Mouse (Mus musculus): Measurements from ENCODE around the gene Sgms1. TPM values are rescaled to one million over a fixed set of nuclear protein-coding genes. Genes with fewer than 3 reads are reported as not detected.
"Not testable (repeated sequence)": the region's sequence is repeated elsewhere in the genome, so short reads cannot be mapped to it uniquely, and the experiment has no call there.

Sgms1 gene
- total RNA-seq, 2 experiments from 2014 or later = 59.4 to 88.9 TPM

DNA sequence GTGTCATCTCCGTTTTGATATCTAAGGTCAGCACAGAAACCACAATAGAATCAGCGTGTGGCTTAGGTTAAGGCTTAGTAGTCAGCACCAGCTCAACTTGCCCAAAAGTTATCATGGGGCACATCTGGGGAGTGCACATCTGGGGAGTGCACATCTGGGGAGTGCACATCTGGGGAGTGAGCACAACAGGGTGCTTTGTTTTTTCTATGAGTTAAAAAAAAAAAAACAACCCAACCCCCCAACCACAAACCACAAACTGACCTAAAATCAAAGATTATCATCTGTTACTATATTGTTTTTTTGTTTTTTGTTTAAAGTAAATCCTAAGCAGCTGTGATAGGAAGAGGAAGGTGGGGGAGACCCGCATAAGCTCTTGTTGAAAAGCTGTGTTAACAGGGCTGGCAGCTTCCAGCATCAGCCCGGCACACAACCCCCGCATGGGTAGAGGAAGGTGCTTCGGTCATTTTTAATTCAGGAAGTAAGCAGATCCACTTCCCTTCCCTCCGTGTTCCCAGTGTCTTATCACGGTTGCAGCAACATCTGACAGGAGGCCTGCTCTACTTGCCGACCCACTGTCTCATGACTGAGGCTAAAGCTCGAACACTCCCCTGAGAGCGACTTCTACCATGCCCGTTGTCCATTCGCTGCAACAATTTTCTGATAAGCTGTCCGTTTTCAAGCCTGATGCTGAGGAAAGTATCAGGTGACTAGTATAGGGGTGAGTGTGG is 251.0 kb downstream of the Sgms1 start:
- no peak for DNase-seq

DNA sequence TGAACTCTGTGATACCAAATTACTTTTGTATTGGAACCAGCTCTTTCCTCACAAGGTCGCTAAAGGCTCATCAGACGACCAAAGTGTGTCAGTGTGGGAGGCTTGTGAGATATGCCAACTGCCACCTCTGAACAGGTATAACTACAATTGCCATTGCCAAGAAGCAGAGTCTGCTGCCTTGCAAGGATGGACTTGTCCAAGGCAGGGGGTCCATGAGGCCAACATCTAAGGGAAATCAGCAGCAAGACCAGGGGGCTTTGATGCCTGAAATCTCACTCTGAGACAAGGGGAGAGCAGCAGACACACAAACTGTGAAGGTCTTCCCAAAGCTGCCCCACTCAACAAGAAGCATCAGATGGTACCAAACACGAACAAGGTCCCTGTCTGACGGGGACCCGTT is 251.6 kb downstream of the Sgms1 start:
- no peak for DNase-seq

DNA sequence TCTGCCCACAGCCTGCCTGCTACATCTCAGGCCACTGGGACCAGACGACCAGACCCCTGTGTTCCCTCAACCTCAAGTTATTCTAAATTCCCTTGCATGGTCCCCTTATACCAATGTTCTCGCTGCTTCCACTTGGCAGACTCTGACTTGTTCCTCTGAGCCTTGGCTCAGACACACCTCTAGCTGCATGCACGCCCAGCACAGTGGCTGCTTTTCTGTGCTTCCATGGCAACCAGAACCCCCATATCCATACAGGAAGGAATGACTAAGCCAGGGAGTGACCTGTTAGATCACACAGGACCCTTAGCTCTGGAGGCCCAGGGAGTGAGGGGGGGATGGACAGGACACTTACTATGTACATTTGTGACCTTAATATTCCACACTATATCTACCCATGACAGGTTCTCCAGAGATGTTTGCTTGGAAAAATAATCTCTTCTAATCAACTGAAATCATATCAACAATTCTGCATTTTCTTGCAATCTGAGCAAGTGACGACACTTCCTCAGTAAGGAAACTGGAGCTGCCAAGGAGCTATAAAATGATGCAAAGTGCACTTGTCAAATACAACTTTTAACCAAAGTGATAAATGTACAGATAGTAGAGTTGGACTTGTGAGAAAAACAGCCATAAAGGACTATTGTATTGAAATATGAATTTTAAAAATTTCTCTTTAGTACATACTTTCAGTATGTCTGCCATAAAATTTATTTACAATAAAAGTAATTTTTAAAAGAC is 252.5 kb downstream of the Sgms1 start:
- DNase-seq = peak; percentile 16 to 17

DNA sequence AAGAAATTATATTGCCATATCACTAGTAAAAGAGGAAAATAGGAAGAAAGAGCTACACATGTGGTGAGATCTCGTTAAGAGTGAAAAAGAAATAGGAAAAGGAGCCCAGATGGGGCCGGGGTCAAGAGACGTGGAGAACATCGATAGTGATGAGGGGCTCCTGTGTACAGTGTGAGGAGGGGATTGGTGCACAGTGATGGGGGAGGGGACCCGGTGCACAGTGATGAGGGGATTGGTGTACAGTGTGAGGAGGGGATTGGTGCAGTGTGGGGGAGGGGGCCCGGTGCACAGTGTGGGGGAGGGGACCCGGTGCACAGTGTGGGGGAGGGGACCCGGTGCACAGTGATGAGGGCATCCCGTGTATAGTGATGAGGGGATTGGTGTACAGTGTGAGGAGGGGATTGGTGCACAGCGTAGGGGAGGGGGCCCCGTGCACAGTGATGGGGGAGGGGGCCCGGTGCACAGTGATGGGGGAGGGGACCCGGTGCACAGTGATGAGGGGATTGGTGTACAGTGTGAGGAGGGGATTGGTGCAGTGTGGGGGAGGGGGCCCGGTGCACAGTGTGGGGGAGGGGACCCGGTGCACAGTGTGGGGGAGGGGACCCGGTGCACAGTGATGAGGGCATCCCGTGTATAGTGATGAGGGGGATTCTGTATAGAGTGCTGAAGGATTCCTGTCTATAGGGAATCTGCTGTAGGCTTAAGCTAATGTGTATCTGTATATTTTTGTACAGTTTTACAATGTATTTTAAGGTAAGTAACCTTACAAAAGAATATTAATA is 257.6 kb downstream of the Sgms1 start:
- not testable (repeated sequence) for DNase-seq

DNA sequence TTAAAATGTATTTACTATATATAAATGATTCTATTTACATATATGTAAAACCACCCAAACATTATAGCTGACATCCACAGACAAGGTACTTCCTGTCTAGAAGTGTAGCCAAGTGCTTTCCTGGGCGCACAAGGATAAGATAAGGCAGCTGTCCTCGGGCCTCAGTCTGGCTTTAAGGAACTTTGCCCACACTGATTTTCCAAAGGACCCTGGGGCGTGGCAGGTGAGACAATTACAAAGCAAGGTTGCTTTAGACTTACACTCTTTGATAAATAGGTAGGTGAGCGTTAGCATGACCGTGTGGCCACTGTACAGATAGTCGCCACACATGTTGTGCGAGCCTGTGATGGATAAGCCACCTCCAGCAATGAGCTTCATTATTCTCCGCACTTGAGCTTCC is 260.2 kb downstream of the Sgms1 start:
- no peak for DNase-seq

DNA sequence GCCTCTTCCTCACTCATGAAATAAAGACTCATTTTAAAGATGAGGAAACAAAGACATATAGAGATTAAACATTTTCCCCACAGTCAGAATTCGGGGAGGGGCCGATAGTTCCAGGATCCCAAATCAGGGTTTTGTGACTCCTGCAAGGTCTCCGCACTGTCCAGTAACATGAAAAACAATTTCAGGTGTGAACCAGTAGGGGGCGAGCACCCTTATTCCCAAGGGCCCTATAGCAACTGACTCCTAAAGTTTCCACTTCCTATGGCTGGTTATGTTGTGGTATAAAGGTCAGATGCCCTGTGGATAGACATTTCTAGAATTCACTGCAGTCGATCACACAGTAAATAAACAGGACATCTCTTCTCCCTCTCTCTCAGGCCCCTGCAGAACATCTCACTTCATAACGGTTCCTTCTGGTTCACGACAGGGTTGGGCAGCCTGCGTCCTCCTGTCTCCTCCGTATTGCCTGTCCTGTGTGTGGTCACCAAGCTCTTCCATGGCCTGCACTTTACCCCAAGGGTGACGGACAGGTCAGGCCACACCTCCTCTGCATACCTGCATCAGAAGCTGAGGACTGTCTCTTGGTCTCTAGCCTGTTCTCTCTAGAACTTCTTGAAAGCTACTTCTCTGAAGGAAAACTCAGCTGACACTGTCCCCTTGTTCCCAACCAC is 262.2 kb downstream of the Sgms1 start:
- no peak for DNase-seq

DNA sequence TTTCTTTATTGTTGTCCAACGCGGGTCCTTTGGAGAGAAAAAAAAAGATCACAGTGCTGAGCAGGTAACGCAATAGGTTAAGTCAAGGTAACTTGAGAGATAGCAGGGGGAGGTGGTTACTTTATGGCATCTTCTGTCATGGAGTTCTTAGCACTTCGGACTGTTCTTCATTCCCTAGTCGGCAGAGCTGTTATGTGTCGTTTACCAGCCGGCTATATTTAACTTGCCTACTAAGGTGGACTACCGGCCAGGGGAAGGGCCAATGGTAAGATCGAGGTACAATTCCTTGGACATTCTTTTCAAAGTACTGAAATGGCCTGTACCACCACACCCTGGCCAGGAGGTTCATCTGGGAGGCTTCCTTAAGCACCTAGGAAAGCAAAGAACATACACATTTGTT is 265.4 kb downstream of the Sgms1 start:
- no peak for DNase-seq

DNA sequence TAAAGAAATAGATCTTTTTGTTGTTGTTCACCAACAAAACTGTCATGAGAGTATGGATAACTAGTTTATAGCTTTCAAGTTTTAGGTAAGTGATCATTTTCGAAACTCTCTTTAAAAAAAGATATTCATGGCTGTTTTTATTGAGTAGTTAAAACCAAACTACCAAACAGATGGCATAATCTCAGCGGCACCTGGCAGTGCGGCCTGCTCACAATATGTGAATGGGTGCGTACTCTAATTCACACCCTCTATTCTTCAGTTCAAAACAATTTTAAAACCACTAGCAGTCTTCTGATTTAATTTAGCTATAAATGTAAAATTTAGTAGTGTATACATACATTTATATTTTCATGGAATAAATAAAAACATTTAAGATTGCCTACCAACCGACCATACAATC is 266.3 kb downstream of the Sgms1 start:
- DNase-seq = no peak

DNA sequence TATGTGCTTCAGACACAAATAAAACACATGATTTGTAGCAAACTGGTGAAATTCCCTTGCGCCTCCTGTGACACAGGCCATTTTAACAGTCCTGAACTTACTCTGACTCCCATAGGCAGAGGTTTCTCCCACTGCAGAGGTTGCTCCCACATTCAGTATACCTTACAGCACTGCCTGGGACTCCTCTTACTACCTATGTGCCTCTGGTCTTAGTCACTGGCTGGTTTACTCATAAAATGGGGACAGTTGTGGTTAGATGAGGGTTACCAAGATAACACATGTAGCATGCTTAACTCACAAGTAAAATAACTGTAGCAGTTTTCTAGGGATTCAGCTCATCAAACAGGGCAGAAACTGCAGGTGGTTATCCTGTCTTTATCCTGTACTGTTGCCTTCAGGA is 268.7 kb downstream of the Sgms1 start:
- DNase-seq = no peak

DNA sequence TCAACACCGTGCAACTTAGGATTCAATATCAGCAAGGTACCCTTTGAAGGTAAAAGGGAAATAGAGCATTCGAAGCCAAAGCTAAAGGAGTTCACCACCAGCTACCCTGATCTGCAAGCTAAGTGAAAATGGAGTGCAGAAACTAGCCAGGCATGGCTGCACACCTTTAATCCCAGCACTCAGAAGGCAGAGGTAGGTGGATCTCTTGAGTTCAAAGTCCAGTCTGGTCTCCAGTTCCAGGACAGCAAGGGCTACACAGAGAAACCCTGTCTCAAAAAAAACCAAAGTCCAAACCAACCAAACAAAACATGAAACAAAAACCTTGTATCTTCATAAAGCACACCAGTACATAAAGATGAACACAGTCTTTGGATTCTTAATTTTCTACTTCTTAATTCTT is 269.8 kb downstream of the Sgms1 start:
- DNase-seq = no peak

DNA sequence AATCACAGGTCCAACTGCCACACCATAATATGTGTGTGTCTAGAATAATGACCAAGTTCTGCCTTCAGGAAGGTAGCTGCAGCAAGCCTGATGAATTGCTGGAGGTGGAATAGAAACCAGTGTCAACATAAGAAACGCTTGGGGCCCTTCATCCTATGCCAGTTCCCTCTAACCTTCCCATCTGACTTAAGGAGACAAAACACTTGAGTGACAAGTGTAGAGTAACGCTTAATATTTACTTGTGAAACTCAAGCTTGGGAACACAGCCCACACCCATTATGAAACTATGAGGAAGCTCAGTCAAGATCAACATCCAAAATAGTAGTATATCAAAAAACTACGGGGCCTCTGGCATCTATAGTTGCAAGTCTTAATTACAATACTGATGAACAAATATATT is 271.0 kb downstream of the Sgms1 start:
- DNase-seq = no peak

DNA sequence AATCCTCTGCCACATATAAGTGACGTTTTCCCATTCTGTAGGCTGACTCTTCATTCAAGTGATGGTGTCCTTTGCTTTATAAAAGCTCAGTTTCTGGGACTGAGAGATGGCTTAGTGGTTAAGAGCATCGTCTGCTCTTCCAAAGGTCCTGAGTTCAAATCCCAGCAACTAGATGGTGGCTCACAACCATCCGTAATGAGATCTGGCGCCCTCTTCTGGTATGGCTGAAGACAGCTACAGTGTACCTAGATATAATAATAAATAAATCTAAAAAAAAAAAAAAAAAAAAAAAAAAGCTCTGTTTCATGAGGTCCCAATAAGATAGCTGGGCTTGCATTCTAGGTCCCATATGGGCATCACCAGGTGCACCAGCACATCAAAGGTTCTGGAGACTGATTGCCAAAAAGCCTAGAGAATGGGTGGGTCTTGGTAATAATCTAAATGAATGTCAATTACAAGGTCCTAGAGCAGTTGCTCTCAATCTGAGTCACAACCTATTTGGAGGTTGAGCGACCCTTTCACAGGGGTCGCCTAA is 272.0 kb downstream of the Sgms1 start:
- peak in 1 of 2 experiments; percentile 33 for DNase-seq

DNA sequence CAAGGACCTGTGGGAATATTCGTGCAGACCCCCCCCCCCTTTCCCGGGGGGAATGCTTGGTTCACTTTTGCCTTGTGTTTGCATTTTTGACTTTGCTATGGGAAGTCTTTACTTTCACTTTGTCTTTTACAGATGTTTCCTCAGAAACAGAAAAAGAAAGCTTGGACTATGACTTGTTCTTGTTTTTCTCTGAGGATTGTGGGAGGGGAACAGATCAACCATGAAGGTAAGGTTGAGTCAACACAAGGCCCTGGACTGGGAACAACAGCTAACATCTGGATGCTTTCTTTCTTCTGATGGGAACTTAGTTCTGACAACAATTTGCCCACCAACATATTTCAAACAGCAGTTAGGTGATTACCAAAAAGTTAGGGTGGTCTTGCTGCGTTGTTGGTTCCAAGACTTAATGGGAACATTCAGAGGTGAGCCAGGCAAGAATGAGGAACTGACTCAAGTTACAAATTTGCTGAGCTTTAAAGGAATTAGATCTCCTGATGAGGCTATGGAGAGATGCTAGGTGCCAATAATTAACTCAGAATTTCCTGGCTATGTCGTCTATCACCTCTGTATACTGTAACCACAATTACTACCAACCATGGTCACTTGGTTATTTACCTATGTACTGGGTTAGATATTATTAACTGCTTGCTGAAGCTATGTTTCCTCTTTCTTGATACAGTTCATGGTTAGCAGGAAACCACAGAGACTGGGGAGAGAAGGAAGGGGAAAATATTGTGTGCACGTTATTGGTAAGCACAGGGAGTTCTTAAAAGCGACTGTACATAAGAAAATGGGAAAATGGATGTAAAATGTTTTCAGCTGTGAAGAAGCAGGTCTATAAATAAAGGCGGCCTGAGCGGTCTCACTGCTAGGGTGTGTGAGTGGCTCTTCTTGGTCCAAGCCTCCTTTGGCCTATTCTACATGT is 277.4 kb downstream of the Sgms1 start:
- DNase-seq = no peak

DNA sequence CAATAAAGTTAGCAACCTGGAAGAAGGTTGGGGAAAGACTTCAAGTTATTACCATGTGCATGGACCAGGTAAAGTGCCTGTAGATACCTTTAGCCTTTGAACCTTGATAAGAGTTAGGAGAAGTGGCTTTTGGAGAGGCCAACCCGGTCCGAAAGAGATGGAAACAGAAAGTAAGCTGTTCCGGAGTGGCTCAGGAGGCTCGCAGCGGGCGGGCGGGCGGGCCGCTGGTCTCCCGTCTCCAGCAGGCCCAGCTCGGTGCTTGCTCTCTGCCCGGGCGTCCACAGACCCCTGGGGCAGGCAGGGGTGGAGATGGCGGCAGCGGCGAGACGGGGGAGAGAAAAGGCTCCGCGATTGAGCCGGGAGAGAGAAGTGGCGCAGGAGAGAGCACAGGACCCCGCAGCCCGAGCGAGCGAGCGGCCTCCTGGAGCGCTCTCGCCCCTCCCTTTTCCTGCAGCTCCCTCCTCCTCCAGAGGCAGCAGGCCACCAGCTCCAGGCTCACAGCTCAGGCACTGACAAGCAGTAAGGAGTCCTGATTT is 281.7 kb downstream of the Sgms1 start, which contains the start of gene Asah2:
Gene Asah2, minus strand, starts transcription at position 441 of the 536 bp plus-strand sequence.
- DNase-seq = peak; percentile 83 to 88

DNA sequence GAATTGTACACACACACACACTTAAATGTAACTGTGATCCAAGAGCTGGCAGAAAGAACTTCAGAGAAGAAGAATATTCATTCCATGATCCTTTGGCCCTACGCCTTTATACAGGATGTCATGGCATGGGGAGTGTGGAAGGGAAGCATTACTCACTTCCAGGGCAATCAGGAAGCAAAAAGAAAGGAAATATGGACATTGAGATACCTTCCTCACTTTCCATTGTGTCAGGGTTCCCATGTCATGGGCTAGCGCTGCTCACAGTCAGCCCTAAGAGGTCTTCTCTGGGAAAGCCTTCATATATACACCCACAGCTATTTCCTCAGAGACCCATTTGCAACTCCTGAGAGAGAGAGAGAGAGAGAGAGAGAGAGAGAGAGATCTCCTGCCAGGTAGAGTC is 282.8 kb downstream of the Sgms1 start:
- no peak for DNase-seq

DNA sequence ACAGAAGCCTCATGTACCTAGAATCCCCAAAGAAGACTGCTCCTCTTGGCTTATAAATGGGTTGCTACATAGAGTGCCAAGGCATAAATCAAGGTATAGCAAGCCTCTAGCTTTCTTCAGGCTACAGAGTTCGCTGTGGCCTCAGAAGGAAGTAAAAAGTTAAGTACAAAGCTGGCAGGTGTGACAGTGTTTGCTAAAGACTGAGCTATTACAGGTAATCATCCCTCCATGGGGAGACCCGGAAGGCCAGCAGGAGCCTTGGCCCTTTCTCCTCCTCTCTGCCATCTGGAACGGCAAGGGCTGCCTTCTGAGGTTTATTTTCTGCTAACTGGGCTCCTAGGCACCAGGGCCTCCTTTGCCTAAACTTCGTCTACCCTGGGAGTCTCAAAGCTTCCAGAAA is 285.3 kb downstream of the Sgms1 start:
- no peak for DNase-seq

DNA sequence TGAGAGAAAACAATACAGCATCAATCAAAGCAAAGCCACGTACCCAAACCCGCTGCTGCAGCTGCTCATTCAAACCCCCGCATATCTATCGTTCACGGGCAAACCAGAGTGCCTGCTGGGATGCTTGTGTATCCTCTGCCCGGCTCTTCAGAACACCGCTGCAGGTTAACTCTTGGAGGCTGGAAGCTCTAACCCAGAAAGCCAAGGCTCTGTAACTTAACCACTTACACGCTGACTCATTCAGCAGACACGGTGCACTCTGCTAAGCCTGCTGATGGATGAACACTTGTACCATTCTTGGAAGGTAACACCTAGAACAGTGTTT is 286.6 kb downstream of the Sgms1 start:
- no peak for DNase-seq

DNA sequence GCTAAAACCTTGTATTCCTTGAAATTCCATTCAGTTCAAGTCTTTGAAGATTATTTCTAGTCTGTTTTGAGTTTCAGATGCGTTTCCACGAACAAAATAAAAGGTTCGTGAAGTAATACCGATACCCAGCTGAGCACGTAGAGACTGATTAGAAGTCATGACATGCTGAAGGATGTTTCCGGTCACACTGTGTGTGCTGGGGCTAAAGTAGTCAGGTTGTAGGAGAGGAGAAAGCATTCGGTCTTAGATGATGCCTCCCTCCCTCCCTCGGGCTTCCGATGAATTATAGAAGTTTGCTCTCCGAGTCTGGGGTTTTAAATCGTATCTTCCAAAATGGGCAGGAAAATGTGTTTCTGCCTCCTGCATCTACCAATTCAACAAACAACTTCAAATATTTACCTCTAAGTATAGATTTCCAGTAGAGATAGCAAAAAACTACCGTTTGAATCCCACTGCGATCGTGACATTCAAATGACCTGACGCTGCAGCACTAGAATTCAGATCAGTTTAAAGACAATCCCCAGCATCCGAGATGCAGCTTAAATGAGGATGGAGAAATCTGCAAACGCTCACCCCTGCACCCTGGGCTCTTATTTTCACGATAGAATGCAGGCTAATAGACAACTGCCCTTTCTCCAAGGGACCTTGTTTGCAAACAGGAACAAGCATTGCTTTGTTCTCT is 287.1 kb downstream of the Sgms1 start:
- no peak for DNase-seq

DNA sequence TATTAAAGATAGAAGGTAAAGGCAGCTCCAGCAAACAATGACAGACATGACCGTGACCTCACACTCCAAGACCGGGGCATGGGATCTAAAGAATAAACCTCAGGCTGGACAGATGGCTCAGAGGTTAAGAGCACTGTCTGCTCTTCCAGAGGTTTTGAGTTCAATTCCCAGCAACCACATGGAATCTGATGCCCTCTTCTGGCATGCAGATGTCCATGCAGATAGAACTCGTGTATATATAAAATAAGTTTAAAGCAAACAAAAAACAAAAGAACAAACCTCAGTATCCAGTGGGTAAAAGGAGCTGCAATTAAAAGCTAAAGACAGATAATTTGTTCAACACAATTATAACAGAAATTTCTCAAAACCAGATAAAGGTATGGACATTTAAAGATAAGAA is 290.9 kb downstream of the Sgms1 start:
- DNase-seq = no peak

DNA sequence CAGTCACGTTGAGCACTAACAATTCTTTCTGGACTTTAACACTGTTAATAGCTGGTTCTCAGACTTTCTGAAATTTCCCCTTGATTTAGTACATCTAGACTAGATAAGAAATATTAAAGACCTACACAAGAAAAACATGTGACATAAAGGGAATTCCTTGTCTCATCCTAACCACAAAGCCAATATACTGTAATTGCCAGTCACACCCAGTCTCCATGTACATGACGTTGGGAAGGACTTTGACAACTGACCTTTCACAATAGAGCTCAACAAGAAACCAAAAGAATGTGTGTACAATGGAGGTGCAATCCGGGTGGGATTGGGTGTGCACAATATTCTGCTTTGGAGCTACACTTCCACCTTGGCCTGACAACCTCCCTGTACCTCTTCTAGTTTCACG is 297.2 kb downstream of the Sgms1 start:
- no peak for DNase-seq

All from adrenal gland, postnatal 36 days (tissue).